Mouse (Mus musculus) spleen, embryonic (tissue): ENCODE data around the gene Chmp4b.

Source experiments
- CTCF ChIA-PET: fragments of 350-600 bp; sonication (Branson Sonifier 250); formaldehyde crosslinking; loops from one replicate; lab custom pipeline; 2022; lab: Charles Lee

Gene Chmp4b

DNA sequence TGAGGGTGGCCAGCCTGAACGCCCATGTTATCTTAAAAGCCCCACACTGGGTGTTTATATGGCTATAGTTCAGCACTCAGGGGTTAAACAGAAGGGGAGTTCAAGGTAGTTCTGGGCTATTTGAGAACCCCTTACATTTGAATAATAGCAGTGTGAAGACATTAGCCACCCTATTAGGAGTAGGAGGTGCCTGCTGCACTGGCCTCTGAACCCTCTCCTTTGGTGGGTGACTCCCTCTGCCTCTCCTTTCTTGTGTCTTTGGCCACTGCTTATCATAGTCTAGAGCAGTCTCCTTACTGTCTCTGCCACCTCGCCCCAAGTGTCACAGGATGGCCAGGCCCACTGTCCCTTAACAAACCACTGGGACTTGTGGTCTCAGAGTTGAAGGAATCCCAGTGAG lies 28.8 kb downstream of the Chmp4b start:
- CTCF ChIA-PET, result no interaction called here

DNA sequence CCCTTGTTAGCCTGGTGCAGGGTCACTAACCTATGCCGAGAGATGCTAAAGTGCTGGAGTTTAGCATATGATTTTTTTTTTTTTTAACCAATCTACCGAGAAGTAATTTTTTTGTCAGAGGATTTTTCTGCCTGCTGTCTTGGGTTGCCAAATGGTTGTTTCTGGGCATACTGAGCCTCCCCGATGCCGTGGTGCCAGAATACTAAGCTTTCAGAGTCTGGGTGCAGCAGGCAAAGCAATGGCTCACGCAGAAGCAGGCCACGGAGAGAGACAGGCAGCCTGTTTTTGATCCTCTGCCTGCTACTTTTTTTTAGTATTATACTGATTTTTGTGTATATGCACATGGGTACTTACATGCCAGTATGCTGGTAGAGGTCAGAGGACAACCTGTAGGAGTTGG lies 29.4 kb downstream of the Chmp4b start:
- CTCF ChIA-PET, result no interaction called here

DNA sequence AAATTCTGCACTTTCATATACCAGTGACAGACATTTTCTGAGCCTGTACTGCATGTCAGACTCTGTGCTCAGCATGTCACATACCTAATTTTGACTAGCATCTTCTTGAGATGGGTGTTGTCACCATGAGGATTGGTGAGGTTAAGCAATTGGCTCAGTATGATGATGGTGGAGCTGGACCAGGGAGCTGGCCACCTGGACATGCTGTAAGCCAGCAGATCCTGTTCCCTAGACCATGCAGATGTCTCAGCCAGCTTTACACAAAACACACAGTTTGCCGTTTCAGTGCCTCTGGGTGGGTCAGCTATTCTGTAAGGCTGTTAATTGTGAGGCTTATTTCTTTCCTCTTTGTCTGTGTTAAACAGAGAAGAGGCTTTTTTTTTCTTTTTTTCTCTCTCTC lies 31.2 kb downstream of the Chmp4b start:
- CTCF ChIA-PET, result no interaction called here

DNA sequence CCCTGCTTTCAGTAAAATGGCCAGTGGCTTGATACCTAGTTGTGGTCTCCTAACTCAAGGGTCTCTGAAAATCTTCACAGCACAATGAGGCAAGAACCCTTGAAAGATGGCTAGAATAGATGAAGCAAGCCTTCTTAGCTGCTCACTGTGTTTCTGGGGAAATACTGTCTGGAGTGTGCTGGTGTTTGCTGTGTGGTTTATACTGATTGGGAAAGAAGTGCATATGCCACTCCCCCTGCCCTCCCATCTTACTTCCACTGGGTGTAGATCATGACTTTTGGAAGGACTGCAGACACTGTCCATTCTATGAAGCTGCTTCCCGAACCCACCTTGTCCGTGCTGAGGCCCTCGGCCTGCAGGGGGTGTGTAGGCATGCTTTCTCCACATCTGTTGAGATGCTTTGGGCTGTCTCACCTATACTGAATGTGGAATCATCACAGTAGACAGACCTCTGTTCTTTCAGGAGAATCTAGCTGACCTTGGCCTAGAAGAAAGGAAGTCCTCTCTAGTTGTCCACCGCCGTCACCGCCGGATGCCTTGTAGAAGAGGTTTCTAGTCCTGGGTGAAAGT lies 33.5 kb downstream of the Chmp4b start:
- CTCF ChIA-PET, result interaction anchor here (0.5 to 0.7 kb wide), 2 partner anchors 25 to 348 kb away, joined by 3 to 5 read pairs; no protein-coding TSS in a partner anchor

DNA sequence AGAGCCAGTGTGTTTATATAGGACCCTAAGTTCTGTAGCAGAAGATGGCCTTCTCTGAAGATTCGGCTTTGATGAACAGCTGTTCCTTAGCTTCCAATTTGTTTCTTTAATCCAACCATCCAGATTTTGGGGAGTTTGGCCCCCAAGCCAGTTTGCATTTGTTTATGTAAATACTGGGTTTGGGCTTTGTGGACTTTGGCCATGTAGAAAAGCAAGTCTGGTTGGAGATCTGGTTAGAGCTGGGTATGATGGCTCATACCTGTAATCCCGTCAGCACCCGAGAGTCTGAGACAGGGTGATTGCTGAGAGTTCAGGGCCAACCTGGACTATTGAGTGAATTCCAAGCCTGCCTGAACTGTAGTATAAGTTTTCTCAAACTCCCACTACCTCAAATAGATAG lies 34.3 kb downstream of the Chmp4b start:
- CTCF ChIA-PET, result no interaction called here

DNA sequence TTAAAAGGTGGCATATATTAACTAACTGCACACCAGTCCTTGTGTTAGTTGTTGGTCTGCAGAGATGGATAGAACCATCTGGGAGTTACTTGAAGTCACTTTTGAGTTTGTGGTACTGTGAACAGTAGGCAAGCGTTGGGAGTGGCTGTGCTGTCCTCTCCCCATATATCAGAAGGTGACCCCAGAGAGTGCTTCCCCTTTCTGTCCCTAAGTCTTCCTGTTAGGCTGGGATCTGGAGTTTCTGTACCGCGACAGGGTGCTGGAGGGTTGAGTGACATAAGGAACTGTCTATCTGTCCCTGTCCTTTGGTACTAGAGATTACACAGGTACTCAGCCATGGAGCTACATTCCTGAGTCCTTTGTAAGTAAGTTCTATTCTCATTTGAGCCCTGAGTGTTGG lies 35.3 kb downstream of the Chmp4b start:
- CTCF ChIA-PET, result no interaction called here

DNA sequence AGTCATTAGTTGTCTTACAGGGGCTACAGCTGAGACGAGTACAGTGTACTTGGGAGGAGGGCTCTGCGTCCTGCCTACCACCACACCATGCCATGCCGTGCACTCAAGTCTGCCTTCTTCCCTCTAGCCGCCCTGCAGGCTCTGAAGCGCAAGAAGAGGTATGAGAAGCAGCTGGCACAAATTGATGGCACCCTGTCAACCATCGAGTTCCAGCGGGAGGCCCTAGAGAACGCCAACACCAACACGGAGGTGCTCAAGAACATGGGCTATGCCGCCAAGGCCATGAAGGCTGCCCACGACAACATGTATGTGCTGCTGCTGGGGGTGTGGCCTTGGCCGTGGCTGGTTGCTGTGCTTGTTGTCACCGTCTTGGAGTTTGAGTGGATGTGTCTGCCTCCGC lies 37.9 kb downstream of the Chmp4b start:
- CTCF ChIA-PET, result no interaction called here

DNA sequence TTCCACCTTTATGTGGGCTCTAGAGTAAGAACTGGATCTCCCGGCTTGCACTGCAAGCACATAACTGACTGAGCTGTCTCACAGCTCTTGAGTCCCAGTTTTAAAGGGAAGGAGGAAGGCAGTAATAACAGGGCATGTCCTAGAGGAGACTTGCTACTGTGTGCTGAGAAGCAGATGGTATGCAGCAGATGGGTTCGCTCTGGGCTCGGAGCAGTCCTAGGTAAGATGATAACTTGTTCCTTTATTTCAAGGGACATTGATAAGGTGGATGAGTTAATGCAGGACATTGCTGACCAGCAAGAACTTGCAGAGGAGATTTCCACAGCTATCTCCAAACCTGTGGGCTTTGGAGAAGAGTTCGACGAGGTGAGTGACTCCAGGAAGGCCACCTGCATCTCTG lies 39.5 kb downstream of the Chmp4b start:
- CTCF ChIA-PET, result no interaction called here

DNA sequence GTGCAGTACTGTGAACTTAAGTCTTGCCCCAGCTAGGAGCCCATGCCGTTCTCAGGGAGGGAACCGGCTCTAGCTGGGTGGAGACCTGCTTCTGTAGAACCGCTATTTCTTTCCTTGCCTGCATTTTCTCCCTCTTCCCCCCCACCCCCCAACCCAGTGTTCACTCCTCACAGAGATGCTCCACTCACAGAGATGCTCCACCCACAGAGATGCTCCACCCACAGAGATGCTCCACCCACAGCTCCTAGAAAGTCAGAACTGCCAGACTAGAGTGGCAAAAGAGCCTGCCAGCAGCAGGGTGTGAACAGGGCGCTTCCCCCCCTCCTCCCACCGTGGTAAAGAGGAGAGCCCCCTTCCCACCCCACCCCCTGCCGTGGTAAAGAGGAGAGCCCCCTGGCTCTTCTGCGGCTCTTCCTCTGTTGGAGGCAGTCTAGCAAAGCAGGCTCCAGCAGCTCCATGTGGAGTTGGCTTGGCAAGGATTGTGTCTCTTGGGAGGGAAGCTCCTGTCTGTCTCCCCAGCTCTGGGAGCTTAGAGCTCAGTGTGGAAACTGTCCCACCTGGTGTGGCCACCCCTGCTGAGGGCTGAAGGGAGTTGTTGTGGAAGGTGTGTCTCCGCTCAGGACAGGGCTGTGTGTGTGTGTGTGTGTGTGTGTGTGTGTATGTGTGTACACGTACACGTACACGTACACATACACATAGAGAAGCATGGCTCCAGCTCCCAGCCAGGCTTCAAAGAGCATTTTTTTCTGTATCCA lies 41.9 kb downstream of the Chmp4b start:
- CTCF ChIA-PET, result interaction anchor here (0.6 kb wide), 1 partner anchor 303 kb away, joined by 4 read pairs; no protein-coding TSS in a partner anchor

DNA sequence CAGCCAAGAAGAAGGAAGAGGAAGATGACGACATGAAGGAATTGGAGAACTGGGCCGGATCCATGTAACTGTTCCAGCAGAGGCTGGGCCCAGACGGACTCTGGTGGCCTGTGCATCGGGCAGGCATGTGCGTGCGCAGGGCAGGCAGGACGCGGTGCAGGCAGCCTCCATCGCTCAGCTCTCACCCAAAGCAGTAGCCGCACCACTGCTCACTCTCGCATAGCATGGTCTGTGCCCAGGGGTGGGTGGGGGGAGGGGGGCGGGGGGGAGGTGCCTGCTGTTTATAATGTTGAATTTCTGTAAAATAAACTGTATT lies 42.4 kb downstream of the Chmp4b start:
- CTCF ChIA-PET, result interaction anchor here (0.6 kb wide), 1 partner anchor 303 kb away, joined by 4 read pairs; no protein-coding TSS in a partner anchor

DNA sequence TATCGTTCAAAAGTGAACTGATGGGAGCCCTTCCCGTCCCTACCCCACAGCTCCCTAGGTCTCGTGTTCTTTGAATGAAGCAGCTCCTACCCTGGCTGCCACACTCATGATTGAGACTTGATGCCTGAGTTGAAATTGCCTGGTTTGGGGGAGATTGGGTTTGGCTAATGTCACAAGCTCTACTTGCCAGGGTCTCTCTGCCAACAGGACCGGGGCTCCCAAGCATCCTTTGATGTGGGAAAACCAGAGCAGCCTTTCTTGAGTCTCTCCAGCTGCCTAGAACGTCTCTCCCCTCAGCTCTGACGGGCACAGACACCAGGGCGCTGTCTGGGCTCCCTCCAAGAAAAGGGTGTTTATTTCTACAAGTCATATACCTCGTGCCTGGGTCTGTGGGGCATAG lies 44.2 kb downstream of the Chmp4b start:
- CTCF ChIA-PET, result no interaction called here

DNA sequence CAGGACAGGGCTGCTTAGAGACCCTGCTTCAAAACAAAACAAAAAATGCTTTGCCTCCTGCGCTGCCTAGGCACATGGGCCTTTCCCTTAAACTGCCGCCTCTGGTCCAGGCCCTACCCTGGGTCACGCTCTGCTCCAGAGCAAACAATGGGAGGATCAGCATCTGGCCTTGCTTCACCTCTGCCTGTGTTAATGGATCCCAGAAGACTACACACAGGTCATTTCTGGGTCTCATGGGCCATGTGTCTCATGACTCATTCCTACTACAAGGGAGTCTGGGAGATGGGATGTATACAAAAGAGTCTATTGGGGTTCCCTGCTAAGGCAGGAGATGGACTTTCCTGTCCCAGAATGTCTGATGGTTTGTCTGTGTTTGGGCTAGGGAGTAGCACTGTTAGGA lies 45.2 kb downstream of the Chmp4b start:
- CTCF ChIA-PET, result no interaction called here

DNA sequence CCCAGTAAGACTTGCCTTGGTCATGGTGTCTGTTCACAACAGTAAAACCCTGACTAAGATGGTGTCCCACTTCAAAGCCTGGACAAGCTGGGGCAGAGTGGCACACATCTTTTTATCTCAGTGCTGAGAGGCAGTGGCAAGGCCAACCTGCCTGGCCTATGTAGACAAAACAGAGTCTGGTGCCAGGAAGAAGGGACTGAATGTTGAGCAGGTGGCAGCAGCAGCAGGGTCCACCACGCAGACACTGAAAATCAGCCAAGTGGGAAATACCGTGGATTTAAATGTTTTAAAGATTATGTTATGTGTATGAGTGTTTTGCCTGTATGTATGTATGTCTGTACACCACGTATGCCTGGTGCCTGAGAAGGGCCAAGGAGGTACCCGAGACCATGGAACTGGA lies 47.9 kb downstream of the Chmp4b start:
- CTCF ChIA-PET, result no interaction called here

DNA sequence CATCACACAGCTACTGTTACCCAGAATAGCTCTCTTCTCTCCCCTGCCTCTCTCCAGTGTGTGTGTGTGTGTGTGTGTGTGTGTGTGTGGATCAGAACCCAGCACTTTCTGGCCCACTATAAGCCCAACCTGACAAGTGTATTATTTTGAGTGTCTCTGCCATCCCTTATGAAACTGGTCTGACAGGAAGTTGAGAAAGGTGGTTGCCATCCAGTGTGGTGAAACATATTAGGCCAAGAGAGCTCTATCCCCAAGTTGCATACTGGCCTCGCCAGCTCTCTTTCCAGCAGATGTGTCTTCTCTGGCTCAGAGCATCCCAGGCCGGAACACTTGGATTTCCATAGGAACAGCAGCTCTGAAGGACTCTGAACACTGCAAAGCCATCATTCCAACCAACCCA lies 48.7 kb downstream of the Chmp4b start:
- CTCF ChIA-PET, result no interaction called here

DNA sequence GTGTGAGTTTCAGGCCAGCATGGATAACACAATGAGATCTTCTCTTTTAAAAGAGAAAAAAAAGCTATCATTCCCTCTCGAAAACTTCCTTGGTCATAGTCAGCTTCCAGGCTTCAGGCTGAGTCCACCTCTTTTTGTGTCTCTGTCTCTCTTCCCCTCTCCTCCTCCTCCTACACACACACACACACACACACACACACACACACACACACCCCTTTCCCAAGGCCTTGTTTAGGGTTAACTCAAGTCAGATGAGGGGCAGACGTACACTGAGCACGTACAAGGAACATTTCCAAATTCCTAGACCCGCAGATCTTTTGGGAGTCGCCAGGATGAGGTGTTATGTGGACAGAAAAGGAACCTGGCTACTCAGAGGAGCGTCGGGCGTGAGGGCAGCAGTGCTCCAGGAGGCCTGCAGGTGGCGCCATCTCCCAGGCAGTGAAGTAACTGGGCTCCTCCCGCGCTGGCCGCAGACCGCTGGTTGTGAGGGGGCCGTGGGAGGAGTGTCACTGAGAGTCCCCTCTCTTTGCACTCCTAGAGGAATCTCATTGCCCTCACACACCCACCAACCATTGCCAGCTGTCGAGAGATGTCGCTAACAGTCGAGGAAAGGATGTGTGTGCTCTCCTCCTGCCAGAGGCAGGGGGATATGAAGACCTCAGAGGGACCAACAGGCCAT lies 51.3 kb downstream of the Chmp4b start:
- CTCF ChIA-PET, result interaction anchor here (0.6 to 0.7 kb wide), 2 partner anchors 11 kb away, joined by 3 to 6 read pairs; no protein-coding TSS in a partner anchor

DNA sequence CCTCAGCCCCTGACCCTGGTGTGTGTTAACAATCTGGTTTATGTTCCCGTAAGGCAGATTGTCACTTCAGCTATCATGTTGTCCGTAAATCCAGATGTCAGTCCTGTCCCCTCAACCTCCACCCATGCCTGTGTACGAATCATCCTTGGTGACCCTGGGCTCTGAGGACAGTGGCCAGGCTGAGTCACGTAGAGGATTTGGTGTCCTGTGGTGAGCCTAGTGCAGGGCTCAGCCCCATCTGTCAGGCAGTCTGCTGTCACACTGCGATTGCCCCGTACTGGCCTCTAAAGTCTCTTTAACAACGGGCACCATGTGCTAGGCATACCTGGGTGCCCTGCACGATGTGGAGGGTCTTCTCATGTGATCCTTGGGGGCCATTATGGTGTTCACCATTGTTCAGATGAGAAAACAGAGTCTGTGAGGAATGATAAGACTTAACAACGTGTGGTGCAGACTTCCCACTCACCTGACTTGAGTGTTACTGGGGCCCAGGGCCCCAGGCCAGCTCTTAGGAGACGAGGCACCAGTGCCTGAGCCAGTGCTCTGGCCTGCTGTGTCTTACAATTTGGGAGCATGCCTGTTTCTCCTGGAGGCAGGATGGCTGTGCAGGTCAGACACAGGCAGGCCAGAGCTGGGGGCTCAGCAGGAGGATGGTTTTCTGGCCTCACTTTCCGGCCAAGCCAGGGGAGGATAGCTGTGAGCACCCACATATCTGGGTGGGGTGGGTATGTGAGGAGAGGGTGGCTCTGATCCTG lies 55.2 kb downstream of the Chmp4b start:
- CTCF ChIA-PET, result interaction anchor here (0.6 kb wide), 1 partner anchor 18 kb away, joined by 5 read pairs; no protein-coding TSS in a partner anchor

DNA sequence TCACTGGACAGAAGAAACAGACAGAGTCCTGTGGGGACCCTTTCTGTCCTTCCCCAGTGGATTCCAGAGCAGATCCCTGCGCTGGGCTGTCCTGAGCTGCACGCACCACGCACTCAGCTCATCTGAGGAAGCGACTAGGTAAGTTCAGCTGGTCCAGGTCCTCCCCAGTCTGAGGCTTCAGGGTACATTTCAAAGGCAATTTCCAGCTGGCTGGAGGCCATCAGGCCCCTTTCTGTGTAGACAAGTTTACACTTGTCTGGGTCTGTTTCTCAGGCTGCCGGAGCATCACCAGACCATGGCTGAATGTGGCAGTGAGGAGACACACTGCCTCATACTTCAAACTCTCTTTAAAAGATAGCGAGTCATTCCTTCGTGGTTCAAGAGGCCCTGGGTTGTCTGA lies 55.8 kb downstream of the Chmp4b start:
- CTCF ChIA-PET, result no interaction called here

DNA sequence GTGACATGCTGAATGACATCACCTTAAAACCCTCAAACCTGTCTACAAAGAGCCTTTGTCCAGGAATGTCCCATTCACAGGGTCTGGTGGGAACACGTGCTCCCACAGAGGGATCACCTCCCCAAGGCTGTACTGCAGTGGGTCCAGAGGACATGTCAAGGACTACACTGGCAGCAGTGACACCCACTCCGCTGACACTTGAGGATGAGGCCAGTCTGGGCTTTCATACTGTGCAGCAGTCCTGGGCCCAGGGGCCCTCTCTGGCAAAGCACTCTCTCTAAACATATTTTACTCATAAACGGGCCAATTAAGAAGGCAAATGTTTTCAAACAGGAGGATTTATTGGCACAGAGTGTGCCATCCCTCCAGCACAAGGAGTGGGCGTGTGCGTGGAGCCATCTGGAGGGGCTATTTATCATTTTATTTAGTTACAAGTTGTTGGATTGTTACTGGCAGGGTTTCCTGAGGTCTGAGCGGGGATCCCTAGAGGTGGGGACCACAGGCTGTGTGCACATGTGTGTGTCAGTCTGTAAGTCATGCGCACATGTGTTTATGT lies 56.4 kb downstream of the Chmp4b start:
- CTCF ChIA-PET, result no interaction called here

DNA sequence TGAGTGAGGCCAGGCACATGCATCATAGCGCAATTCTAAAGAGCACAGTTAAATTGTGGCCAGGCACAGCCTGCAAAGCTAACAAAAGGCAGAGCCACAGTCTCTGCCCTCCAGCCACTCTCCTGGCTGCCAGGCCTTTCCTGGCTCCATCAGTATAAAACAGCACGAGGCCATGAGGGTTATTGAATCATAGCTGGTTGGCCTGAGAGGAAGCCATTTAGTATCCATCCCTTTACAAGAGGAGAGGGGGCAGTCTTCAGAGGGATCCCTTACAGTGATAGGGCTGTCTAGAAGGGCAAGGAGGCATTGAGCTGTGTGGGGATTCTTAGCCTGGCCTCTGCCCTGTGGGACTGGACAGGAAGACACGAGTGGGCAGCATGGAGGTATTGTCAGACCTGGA lies 60.2 kb downstream of the Chmp4b start:
- CTCF ChIA-PET, result no interaction called here

DNA sequence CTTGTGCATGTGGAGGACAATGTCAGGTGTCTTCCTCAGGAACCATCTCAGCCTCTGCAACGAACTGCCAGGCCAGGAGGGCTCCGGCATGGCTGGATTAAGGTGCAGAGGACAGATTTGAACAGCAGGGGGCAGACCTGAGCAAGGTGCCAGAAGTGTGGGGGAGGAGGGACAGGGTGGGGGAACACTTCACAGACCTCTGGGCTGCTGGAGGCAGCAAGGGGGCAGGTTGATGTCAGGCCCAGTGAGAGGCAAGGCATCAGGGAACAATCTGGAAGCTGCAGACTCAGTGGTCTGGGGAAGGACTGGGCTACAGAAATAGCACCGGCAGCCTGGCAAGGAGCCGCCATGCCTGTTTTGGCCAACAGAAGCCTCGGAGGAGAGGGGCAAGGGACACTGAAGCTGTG lies 60.8 kb downstream of the Chmp4b start:
- CTCF ChIA-PET, result interaction anchor here (1.5 kb wide), 1 partner anchor 143 kb away, joined by 6 read pairs; no protein-coding TSS in a partner anchor

DNA sequence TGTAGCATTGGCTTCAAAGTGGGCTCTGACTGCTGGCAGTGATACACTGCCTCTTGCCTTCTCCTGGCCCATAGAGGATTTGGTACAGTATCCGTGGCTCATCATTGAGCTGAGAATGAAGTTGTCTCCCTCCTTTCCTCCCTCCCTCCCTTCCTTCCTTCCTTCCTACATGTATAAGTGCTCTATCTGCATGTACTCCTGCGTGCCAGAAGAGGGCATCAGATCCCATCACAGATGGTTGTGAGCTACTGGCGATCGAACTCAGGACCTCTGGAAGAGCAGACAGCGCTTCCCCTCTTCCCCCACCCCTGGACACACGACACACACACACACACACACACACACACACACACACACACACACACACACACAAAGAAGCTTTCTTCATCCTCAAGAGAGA lies 61.6 kb downstream of the Chmp4b start:
- CTCF ChIA-PET, result interaction anchor here (0.6 to 1.5 kb wide), 5 partner anchors 10 to 643 kb away, joined by 3 to 6 read pairs (median 4); no protein-coding TSS in a partner anchor
